Mouse (Mus musculus): ENCODE data around the gene Dynll2. TPM values are rescaled to one million over a fixed set of nuclear protein-coding genes. Genes with fewer than 3 reads are reported as not detected.

Gene Dynll2
- 22.9 and 25.0 TPM in 2 replicates for polyA plus RNA-seq (2015; fragmentation: Nextera tagmentation; extraction: Ambion mirVana)

DNA sequence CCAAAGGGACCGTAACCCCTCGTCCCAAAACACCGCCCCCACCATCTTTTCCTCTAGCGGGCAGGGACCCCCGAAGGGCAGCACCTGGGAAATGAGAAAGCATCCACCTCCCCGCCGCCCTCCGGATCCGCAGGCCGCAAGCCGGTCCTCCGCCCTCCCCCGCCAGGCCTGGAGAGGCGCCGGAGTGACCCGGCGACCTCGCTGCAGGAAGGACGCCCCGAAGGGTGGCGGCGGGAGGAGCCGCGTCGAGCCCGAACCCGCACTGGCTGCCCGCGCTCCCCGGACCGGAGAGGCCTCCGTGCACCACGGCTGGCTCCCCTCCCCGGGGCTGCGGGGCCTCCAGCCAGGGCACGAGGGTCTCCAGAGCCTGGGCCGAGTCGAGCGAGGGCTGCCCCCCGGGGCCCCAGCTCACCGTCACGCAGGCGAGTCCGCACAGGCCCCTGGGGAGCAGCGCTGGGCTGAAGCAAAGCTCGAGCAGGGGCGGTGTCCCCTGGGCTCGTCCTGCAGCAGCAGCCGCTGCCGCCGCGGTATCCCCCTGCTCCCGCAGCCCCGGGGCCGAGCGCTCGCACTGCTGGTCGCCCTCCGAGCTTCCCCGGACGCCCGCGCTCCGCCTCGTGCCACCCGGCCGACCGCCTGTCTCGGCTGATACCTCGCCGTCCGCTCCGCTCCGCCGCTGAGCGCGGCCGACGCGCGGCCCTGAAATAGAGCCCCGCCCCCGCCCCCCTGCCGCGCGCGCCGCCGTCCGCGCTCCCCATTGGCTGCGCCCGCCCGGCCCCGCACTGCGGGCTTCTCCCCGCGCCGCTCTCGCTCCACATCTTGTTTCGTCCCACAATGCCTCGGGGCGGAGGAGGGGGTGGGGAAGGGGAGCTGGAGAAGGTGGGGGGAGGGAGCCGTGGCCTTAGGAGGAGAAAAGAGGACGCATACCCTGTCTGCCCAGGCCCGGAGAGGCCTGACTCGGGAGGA is at the start of gene Dynll2:
Gene Dynll2 (minus strand): TSS at position 703 of the 963 bp plus-strand sequence.
- peak; percentile 96 for ATAC-seq (replicated peaks; ENCODE audit: low FRiP score)
- Histone ChIP-seq H3K9me3 (replicated peaks) (no peaks in the 10 kb centered on the region), H3K4me3 (replicated peaks) (peak within 1 kb of the TSS; percentile 88), H3K4me2 (peak within 1 kb of the TSS; percentile 89), H3K4me1 (peaks cover 37% of the 10 kb centered on the region), H3K27me3 (no peaks in the 10 kb centered on the region), H3K27ac (peak within 1 kb of the TSS; percentile 98), H3K9ac (peak within 1 kb of the TSS; percentile 92), H3K36me3 (peaks cover 24% of the 10 kb centered on the region)
- WGBS, result under 1% methylated on average over 86 of the region's 107 CpGs

DNA sequence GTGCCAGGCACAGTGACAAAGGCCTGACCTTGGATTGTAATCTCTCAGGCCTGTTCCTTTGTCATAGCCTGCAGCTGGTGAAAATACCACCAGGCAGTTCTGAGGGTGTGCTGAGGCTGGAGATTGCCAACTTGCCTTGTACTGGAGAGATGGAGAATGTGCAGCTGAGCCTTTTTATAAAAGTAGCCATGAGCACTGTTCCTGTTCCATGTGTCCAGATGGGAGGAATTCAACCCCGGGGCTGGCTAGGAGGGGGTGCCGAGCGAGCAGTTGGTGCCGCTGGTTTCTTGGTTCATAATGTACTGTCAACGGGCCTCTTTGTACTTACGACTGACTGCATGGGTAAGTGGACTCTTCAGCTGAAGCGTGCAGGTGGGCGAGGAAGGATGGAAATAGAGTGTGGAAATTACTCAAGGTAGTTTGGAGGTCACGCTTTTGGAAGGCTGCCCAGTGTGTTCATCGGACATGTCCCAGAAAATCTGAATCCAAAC is 49.5 kb upstream of the Dynll2 start:
- ATAC-seq (replicated peaks; ENCODE audit: low FRiP score), result no peak
- Histone ChIP-seq H3K4me2 (no peak overlapping the region), H3K27me3 (no peaks in the 10 kb centered on the region), H3K36me3 (0 out of 2 replicates have a peak, but pooled peaks cover 4% of the 10 kb centered on the region), H3K4me1 (no peaks in the 10 kb centered on the region), H3K4me3 (replicated peaks) (no peak overlapping the region), H3K9ac (no peak overlapping the region), H3K27ac (no peak overlapping the region), H3K9me3 (replicated peaks) (no peaks in the 10 kb centered on the region)
- WGBS, result 82% methylated on average over 10 of the region's 10 CpGs

DNA sequence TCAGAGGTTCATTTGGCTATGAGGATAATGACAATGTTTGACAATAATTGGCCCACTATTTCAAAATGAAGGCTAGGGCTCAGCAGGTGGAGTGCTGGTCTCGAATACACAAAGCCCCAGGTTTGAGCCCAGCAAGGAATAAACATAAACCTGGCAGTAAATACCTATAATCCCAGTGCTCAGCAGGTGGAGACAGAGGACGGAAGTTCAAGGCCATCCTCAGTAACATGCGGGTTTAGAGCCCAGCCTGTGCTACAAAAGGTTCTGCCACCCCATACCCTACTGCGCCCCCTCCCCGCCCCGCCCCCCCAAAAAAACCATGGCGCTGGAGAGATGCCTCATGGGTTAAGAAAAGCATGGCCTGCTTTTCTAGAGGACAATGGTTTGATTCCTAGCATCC is 48.6 kb upstream of the Dynll2 start:
- Histone ChIP-seq H3K27me3 (no peaks in the 10 kb centered on the region), H3K36me3 (0 out of 2 replicates have a peak, but pooled peaks cover 4% of the 10 kb centered on the region), H3K27ac (no peak overlapping the region), H3K4me1 (no peaks in the 10 kb centered on the region), H3K4me3 (replicated peaks) (no peak overlapping the region), H3K9me3 (replicated peaks) (no peaks in the 10 kb centered on the region), H3K9ac (no peak overlapping the region), H3K4me2 (no peak overlapping the region)
- ATAC-seq (replicated peaks; ENCODE audit: low FRiP score), result no peak
- 74% methylated on average over 7 of the region's 7 CpGs for WGBS

DNA sequence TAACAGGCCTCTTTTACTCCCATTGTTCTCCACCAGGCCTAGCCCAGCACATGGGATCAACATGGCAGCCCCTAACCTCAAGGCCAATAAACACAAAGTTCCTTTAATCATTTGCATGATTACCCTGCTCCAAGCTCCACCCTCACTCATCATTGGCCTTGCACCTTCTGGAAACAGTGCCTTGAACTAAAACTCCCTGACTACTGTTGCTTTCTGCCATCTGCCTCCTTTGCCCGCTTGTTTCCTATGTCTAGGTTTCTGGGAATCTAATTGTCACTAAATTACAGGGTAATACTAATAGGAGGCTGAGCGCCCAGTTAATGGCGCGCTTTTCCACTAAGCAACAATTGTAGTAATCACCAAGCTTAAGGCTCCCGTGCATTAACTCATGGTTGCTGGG is 44.4 kb upstream of the Dynll2 start:
- no peak for ATAC-seq (replicated peaks; ENCODE audit: low FRiP score)
- 81% methylated on average over 5 of the region's 5 CpGs for WGBS
- Histone ChIP-seq H3K9me3 (replicated peaks) (no peaks in the 10 kb centered on the region), H3K36me3 (0 out of 2 replicates have a peak, but pooled peaks cover 4% of the 10 kb centered on the region), H3K9ac (no peak overlapping the region), H3K27ac (no peak overlapping the region), H3K4me2 (no peak overlapping the region), H3K4me3 (replicated peaks) (no peak overlapping the region), H3K27me3 (no peaks in the 10 kb centered on the region), H3K4me1 (peaks cover 4% of the 10 kb centered on the region; the same call in 1 of the 2 replicates)

DNA sequence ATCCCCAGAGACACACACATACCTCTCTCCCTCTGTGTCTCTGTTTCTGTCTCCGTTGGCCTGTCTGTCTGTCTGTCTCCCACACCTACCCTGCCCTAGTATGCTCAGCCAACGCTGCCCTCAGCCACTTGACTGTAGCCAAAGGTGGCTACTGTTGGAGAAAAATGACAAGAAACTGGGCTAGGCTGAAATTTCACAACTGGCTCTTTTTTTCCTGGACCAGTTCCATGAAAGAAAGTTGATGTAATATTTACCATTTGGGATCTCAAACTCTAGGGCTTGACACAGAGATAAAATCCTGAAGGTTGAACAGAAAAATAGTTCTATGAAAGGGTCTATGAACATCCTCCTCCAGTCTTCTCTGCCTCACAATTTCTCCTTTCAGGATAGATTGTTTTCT is 43.5 kb upstream of the Dynll2 start:
- H3K36me3 ChIP-seq, result 0 out of 2 replicates have a peak, but pooled peaks cover 4% of the 10 kb centered on the region
- H3K27me3 ChIP-seq, result no peaks in the 10 kb centered on the region
- H3K4me2 ChIP-seq, result no peak overlapping the region
- ATAC-seq (replicated peaks; ENCODE audit: low FRiP score), result no peak
- H3K9ac ChIP-seq, result no peak overlapping the region
- no peaks in the 10 kb centered on the region for H3K9me3 ChIP-seq (replicated peaks)
- WGBS, result 85% methylated on average over 2 of the region's 2 CpGs
- H3K4me1 ChIP-seq, result peaks cover 4% of the 10 kb centered on the region; the same call in 1 of the 2 replicates
- H3K4me3 ChIP-seq (replicated peaks), result no peak overlapping the region
- H3K27ac ChIP-seq, result no peak overlapping the region

DNA sequence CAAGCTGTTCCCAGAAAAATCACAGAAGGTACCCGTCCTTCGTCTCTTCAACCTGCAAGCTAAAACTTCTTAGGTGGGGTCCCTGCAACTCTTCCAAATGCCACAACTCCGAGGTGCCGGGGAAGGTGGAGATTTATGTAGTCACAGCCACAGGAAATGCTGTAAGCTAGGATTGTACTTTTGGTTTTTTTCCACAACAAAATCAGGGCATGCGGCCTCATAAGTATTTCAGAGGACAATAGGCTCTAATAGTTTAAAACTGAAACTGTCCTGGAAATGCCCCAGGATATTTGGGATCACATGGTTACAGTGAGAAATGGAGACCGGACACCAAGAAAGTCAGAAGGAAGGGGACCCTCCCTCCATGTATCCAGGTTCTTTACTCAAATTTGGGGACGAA is 42.9 kb upstream of the Dynll2 start:
- 0 out of 2 replicates have a peak, but pooled peaks cover 4% of the 10 kb centered on the region for H3K36me3 ChIP-seq
- H3K27me3 ChIP-seq, result no peaks in the 10 kb centered on the region
- no peak overlapping the region for H3K9ac ChIP-seq
- no peak overlapping the region for H3K4me2 ChIP-seq
- WGBS, result 81% methylated on average over 7 of the region's 7 CpGs
- H3K4me3 ChIP-seq (replicated peaks), result no peak overlapping the region
- no peaks in the 10 kb centered on the region for H3K9me3 ChIP-seq (replicated peaks)
- no peak for ATAC-seq (replicated peaks; ENCODE audit: low FRiP score)
- H3K27ac ChIP-seq, result no peak overlapping the region
- peaks cover 4% of the 10 kb centered on the region; the same call in 1 of the 2 replicates for H3K4me1 ChIP-seq

DNA sequence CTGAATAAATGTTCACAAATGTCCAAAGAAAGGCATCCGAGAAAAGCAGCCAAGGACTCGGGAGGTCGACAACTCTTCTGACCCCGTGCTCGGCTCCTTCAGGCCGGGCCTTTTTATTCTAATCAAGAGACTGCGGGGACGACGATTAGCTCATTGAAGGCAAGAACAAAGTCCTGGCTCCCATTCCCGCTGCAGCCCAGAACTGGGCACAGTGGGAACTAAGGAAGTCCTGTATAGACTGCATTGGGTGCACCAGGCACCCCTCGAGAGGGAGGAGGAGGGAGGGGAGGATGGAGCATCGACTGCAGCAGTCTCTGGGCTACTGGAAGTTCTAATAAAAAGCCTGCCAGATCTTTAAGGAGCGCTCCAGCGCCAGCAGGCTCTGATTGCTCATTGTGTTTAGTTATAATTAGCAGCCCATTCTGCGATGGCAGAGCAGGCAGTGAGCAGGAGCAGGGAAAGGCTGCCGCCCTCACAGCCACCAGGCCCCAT is 40.9 kb upstream of the Dynll2 start:
- no peak overlapping the region for H3K27ac ChIP-seq
- no peak for ATAC-seq (replicated peaks; ENCODE audit: low FRiP score)
- H3K27me3 ChIP-seq, result no peaks in the 10 kb centered on the region
- no peak overlapping the region for H3K4me3 ChIP-seq (replicated peaks)
- WGBS, result 22% methylated on average over 16 of the region's 16 CpGs
- H3K4me1 ChIP-seq, result peaks cover 4% of the 10 kb centered on the region; the same call in 1 of the 2 replicates
- no peaks in the 10 kb centered on the region for H3K36me3 ChIP-seq
- H3K9me3 ChIP-seq (replicated peaks), result no peaks in the 10 kb centered on the region
- H3K9ac ChIP-seq, result no peak overlapping the region
- H3K4me2 ChIP-seq, result no peak overlapping the region

DNA sequence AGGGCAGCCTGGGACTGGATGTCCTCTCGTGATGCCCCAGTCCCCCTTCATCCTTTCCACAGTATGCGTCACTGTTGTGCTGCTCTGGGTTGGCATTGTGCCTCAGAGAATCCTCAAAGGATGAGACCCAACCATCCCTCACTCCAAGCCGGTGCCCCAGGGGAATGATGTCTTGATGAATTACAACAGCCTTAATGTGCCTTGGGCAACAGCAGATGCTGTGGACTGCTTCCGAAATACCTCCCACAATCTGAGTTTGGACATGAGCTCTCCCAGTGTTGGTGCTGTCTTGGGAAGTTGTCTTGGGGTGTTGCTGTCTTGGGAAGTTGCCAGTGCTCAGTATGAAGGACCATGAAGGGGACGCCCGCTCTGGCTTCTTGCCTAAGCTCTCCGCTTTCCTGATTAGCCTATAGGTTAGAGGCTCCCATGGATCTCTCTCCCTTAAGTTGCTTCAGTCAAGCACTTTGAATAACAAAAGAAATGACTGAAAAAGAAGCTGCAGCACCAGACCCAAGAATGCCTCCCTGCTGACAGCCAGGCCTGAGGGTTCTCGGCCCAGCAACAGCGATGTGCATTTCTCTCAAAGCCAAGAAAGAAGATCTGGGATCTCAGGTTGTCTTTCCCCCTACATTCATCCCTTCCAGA is 40.2 kb upstream of the Dynll2 start:
- no peaks in the 10 kb centered on the region for H3K36me3 ChIP-seq
- no peak overlapping the region for H3K4me2 ChIP-seq
- peaks cover 4% of the 10 kb centered on the region; the same call in 1 of the 2 replicates for H3K4me1 ChIP-seq
- no peak overlapping the region for H3K4me3 ChIP-seq (replicated peaks)
- H3K9me3 ChIP-seq (replicated peaks), result no peaks in the 10 kb centered on the region
- H3K27me3 ChIP-seq, result no peaks in the 10 kb centered on the region
- H3K27ac ChIP-seq, result no peak overlapping the region
- no peak overlapping the region for H3K9ac ChIP-seq
- WGBS, result 77% methylated on average over 9 of the region's 9 CpGs
- no peak for ATAC-seq (replicated peaks; ENCODE audit: low FRiP score)

DNA sequence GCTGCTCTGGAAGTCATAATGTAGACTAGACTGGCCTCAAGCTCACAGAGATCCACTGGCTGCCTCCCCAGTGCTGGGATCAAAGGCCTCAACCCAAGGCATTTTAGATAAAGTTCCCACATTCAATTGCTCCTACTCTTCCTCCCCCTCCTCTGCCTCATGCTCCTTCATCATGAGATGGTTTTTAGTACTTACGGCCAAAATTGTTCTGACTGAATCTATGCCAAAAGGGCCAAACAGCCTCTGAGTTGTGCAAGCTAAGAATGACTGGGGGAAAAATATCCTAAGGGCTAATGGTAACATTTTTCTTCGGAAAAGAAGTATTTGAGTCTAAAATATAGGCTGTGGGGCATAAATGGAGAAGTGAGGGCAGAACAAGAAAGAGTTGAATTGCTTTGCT is 36.6 kb upstream of the Dynll2 start:
- WGBS, result 77% methylated on average over 2 of the region's 2 CpGs
- no peak overlapping the region for H3K4me3 ChIP-seq (replicated peaks)
- no peaks in the 10 kb centered on the region for H3K27me3 ChIP-seq
- peaks cover 4% of the 10 kb centered on the region; the same call in 1 of the 2 replicates for H3K4me1 ChIP-seq
- H3K27ac ChIP-seq, result no peak overlapping the region
- H3K9me3 ChIP-seq (replicated peaks), result no peaks in the 10 kb centered on the region
- no peak overlapping the region for H3K9ac ChIP-seq
- H3K4me2 ChIP-seq, result no peak overlapping the region
- no peaks in the 10 kb centered on the region for H3K36me3 ChIP-seq
- ATAC-seq (replicated peaks; ENCODE audit: low FRiP score), result no peak

DNA sequence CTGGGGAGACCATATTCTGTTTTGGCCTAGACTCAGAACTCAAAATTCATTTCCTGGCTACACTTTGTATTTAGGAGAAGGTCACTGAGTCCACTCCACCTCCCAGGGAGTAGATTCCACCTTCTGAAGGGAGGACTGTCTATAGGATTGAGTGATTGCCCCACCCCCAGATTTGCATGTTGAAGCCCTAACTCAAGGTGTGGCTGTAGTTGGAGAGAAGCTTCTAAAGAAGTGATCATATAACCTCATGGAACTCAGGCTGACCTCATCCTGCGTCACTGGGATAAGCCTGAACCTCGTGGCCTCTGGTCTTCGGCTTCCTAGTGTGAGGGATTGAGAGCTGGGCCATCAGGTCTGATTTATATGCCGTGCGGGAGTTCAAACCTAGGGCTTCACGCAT is 28.5 kb upstream of the Dynll2 start:
- no peak overlapping the region for H3K4me2 ChIP-seq
- H3K9ac ChIP-seq, result no peak overlapping the region
- H3K27ac ChIP-seq, result no peak overlapping the region
- ATAC-seq (replicated peaks; ENCODE audit: low FRiP score), result no peak
- 53% methylated on average over 6 of the region's 6 CpGs for WGBS
- no peaks in the 10 kb centered on the region for H3K36me3 ChIP-seq
- peaks cover 4% of the 10 kb centered on the region; the same call in 1 of the 2 replicates for H3K27me3 ChIP-seq
- H3K4me3 ChIP-seq (replicated peaks), result no peak overlapping the region
- H3K9me3 ChIP-seq (replicated peaks), result no peaks in the 10 kb centered on the region
- H3K4me1 ChIP-seq, result no peaks in the 10 kb centered on the region

DNA sequence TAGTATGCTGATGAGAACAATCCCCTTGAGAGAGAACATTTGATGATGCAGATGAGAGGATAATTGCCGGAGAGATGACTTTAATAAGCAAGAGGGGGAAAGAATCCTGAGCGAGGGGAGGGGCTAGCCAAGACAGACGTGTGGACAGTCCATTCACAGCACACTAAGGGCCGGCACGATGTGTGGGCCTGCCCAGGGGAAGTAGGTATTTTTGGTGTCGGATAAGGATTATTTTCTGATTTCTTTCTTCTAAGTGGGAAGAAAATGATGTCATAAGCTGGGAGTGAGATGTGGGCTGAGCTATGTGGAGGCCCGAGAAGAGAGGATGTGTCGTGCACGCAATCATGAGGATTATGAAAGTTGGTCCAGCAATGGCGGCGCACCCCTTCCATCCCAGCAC is 27.8 kb upstream of the Dynll2 start:
- Histone ChIP-seq H3K9ac (no peak overlapping the region), H3K36me3 (no peaks in the 10 kb centered on the region), H3K9me3 (replicated peaks) (no peaks in the 10 kb centered on the region), H3K4me1 (peaks cover under 1% of the 10 kb centered on the region; the same call in 1 of the 2 replicates), H3K4me3 (replicated peaks) (no peak overlapping the region), H3K27ac (no peak overlapping the region), H3K27me3 (peaks cover 4% of the 10 kb centered on the region; the same call in 1 of the 2 replicates), H3K4me2 (no peak overlapping the region)
- 92% methylated on average over 11 of the region's 11 CpGs for WGBS
- ATAC-seq (replicated peaks; ENCODE audit: low FRiP score), result no peak

DNA sequence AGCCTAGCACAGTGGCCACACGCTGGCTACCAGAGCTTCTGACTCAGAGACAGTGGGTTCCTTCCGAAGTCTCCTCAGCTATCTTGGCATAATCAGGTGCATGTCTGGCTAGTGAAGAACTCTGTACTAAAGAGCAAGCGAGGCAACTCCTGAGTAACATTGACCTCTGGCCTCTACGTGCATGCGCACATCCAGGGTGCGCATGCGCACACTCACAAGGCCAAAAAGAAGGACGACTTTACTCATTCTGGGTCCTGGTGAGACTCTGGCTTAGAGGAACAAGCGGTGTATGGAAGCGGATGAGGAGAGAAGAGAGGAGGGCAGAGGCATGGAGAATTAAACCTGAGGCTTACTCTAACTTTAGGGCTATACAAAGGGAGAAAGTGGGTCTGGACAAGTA is 26.3 kb upstream of the Dynll2 start:
- H3K9ac ChIP-seq, result no peak overlapping the region
- no peak overlapping the region for H3K4me2 ChIP-seq
- H3K4me1 ChIP-seq, result peaks cover 9% of the 10 kb centered on the region
- H3K4me3 ChIP-seq (replicated peaks), result no peak overlapping the region
- no peaks in the 10 kb centered on the region for H3K9me3 ChIP-seq (replicated peaks)
- peaks cover 13% of the 10 kb centered on the region for H3K27me3 ChIP-seq
- WGBS, result 89% methylated on average over 10 of the region's 10 CpGs
- no peak for ATAC-seq (replicated peaks; ENCODE audit: low FRiP score)
- no peak overlapping the region for H3K27ac ChIP-seq
- no peaks in the 10 kb centered on the region for H3K36me3 ChIP-seq

Data from kidney, embryonic 15.5 days (tissue).